Mouse (Mus musculus) midbrain, embryonic 11.5 days (tissue): ENCODE results near the gene Fbxl2. TPM values are rescaled to one million over a fixed set of nuclear protein-coding genes. Genes with fewer than 3 reads are reported as not detected.

ENCODE experiments used
- ATAC-seq: fragments of 200-750 bp; cut with Nextera tagmentation; 2 replicates; pipeline ENCODE4 v1.8.0; 2017; ENCODE audit warnings: moderate TSS enrichment, moderate library complexity; ENCODE audit not compliant: low FRiP score
- DNase-seq: peaks from one replicate; pipeline ENCODE4 v3.0.0; 2015; ENCODE audit warnings: low spot score; ENCODE audit errors: missing footprints
- H3K27ac ChIP-seq: fragments of 300-500 bp; sonication (generic); 2 replicates; pipeline ENCODE4 v1.5.1; 2014; ENCODE audit warnings: low read depth, low read length
- H3K27me3 ChIP-seq: fragments of 300-500 bp; sonication (generic); 2 replicates; pipeline ENCODE4 v1.6.1; 2014; ENCODE audit warnings: mild to moderate bottlenecking, low read length, moderate library complexity, mixed read lengths; ENCODE audit not compliant: control insufficient read depth, insufficient read depth
- H3K36me3 ChIP-seq: fragments of 300-500 bp; sonication (generic); 2 replicates; pipeline ENCODE4 v1.6.1; 2014; ENCODE audit warnings: mild to moderate bottlenecking, low read length, moderate library complexity, mixed read lengths; ENCODE audit not compliant: control insufficient read depth, insufficient read depth
- H3K4me1 ChIP-seq: fragments of 300-500 bp; sonication (generic); 2 replicates; pipeline ENCODE4 v1.6.1; 2014; ENCODE audit warnings: low read length; ENCODE audit not compliant: control insufficient read depth, insufficient read depth
- H3K4me2 ChIP-seq: fragments of 300-500 bp; sonication (generic); 2 replicates; pipeline ENCODE4 v1.6.1; 2014; ENCODE audit warnings: mild to moderate bottlenecking, moderate library complexity
- H3K4me3 ChIP-seq: fragments of 300-500 bp; sonication (generic); 2 replicates; pipeline ENCODE4 v1.5.1; 2014; ENCODE audit warnings: low read depth, low read length
- H3K9ac ChIP-seq: fragments of 300-500 bp; sonication (generic); 2 replicates; pipeline ENCODE4 v1.6.1; 2014; ENCODE audit warnings: low read length
- H3K9me3 ChIP-seq: fragments of 300-500 bp; sonication (generic); 2 replicates; pipeline ENCODE4 v1.6.1; 2016; ENCODE audit warnings: low read length; ENCODE audit not compliant: control insufficient read depth
- WGBS: fragments of 180-500 bp; shearing (Covaris S2); extraction: QIAGEN DNeasy Blood & Tissue Kit; methylation state at CpG from one replicate; pipeline ENCODE4 v1.1.7; 2014; 5-methylcytosine and 5-hydroxymethylcytosine counted together
- polyA plus RNA-seq: library from polyadenylated mRNA; unstranded; fragments of >200 nt; fragmentation: Nextera tagmentation; extraction: Ambion mirVana; gene quantifications from 2 replicates; pipeline ENCODE4 v1.2.1, GENCODE M21; 2014

The Fbxl2 gene
- polyA plus RNA-seq, 1 experiment from 2014 or later = 7.9 TPM

- Histone ChIP-seq H3K27ac (no peak overlapping the region), H3K4me3 (no peak overlapping the region), H3K36me3 (peaks cover 16% of the 10 kb centered on the region), H3K27me3 (no peaks in the 10 kb centered on the region), H3K9me3 (no peaks in the 10 kb centered on the region), H3K9ac (no peak overlapping the region), H3K4me2 (no peak overlapping the region), H3K4me1 (no peaks in the 10 kb centered on the region)
- DNase-seq (no peak), ATAC-seq (no peak)
- 95% methylated on average over 14 of the region's 14 CpGs for WGBS
Measured at GRCm38 (mm10) chr9:113970041-113970440, 76.0 kb downstream of the Fbxl2 start.

GRCm38 (mm10) chr9:113969399-113969798, 76.6 kb downstream of the Fbxl2 start:
- Histone ChIP-seq H3K27me3 (no peaks in the 10 kb centered on the region), H3K27ac (no peak overlapping the region), H3K36me3 (peaks cover 19% of the 10 kb centered on the region), H3K4me3 (no peak overlapping the region), H3K9me3 (no peaks in the 10 kb centered on the region), H3K4me1 (no peaks in the 10 kb centered on the region), H3K4me2 (no peak overlapping the region), H3K9ac (no peak overlapping the region)
- DNase-seq (no peak), ATAC-seq (no peak)
- WGBS = 95% methylated on average over 8 of the region's 8 CpGs

- Histone ChIP-seq H3K36me3 (peaks cover 20% of the 10 kb centered on the region), H3K4me2 (no peak overlapping the region), H3K27ac (no peak overlapping the region), H3K4me1 (no peaks in the 10 kb centered on the region), H3K9me3 (no peaks in the 10 kb centered on the region), H3K9ac (no peak overlapping the region), H3K4me3 (no peak overlapping the region), H3K27me3 (no peaks in the 10 kb centered on the region)
- no peak for ATAC-seq
- DNase-seq = no peak
- 96% methylated on average over 7 of the region's 7 CpGs for WGBS
Measured at GRCm38 (mm10) chr9:113968967-113969366, 77.0 kb downstream of the Fbxl2 start.

- Histone ChIP-seq H3K36me3 (peaks cover 23% of the 10 kb centered on the region), H3K4me2 (no peak overlapping the region), H3K4me1 (no peaks in the 10 kb centered on the region), H3K9me3 (no peaks in the 10 kb centered on the region), H3K4me3 (no peak overlapping the region), H3K27me3 (no peaks in the 10 kb centered on the region), H3K27ac (no peak overlapping the region), H3K9ac (no peak overlapping the region)
- 94% methylated on average over 4 of the region's 4 CpGs for WGBS
- DNase-seq (no peak), ATAC-seq (no peak)
Measured at GRCm38 (mm10) chr9:113966838-113967237, 79.2 kb downstream of the Fbxl2 start.

- Histone ChIP-seq H3K9me3 (no peaks in the 10 kb centered on the region), H3K9ac (no peak overlapping the region), H3K36me3 (peaks cover 22% of the 10 kb centered on the region), H3K27me3 (no peaks in the 10 kb centered on the region), H3K4me1 (no peaks in the 10 kb centered on the region), H3K4me2 (no peak overlapping the region), H3K27ac (no peak overlapping the region), H3K4me3 (no peak overlapping the region)
- ATAC-seq (no peak), DNase-seq (no peak)
- 96% methylated on average over 8 of the region's 8 CpGs for WGBS
Measured at GRCm38 (mm10) chr9:113964415-113964814, 81.6 kb downstream of the Fbxl2 start.

- Histone ChIP-seq H3K27ac (no peak overlapping the region), H3K4me3 (no peak overlapping the region), H3K36me3 (peaks cover 20% of the 10 kb centered on the region), H3K27me3 (no peaks in the 10 kb centered on the region), H3K4me1 (no peaks in the 10 kb centered on the region), H3K9ac (no peak overlapping the region), H3K9me3 (no peaks in the 10 kb centered on the region), H3K4me2 (no peak overlapping the region)
- ATAC-seq = no peak
- DNase-seq = no peak
Measured at GRCm38 (mm10) chr9:113963718-113964117, 82.3 kb downstream of the Fbxl2 start.

GRCm38 (mm10) chr9:113957777-113958176, 88.2 kb downstream of the Fbxl2 start:
- no peak overlapping the region for H3K9ac ChIP-seq
- H3K4me3 ChIP-seq = no peak overlapping the region
- no peaks in the 10 kb centered on the region for H3K9me3 ChIP-seq
- H3K4me1 ChIP-seq = no peaks in the 10 kb centered on the region
- H3K27me3 ChIP-seq = no peaks in the 10 kb centered on the region
- DNase-seq = no peak
- 95% methylated on average over 4 of the region's 4 CpGs for WGBS
- no peak overlapping the region for H3K4me2 ChIP-seq
- peaks cover 7% of the 10 kb centered on the region; the same call in 1 of the 2 replicates for H3K36me3 ChIP-seq
- H3K27ac ChIP-seq = no peak overlapping the region
- no peak for ATAC-seq

GRCm38 (mm10) chr9:113947216-113947615, 98.8 kb downstream of the Fbxl2 start:
- no peak overlapping the region for H3K4me2 ChIP-seq
- H3K27ac ChIP-seq = no peak overlapping the region
- WGBS = 85% methylated on average over 1 of the region's 1 CpGs
- H3K27me3 ChIP-seq = no peaks in the 10 kb centered on the region
- no peaks in the 10 kb centered on the region for H3K4me1 ChIP-seq
- no peak overlapping the region for H3K4me3 ChIP-seq
- no peak overlapping the region for H3K9ac ChIP-seq
- H3K9me3 ChIP-seq = no peaks in the 10 kb centered on the region
- peaks cover 7% of the 10 kb centered on the region for H3K36me3 ChIP-seq
- DNase-seq (no peak), ATAC-seq (no peak)

GRCm38 (mm10) chr9:113943372-113943771, 102.6 kb downstream of the Fbxl2 start:
- H3K27me3 ChIP-seq = no peaks in the 10 kb centered on the region
- peaks cover 7% of the 10 kb centered on the region for H3K36me3 ChIP-seq
- H3K9me3 ChIP-seq = no peaks in the 10 kb centered on the region
- DNase-seq (no peak), ATAC-seq (no peak)
- no peak overlapping the region for H3K4me3 ChIP-seq
- no peak overlapping the region for H3K27ac ChIP-seq
- WGBS = 97% methylated on average over 1 of the region's 1 CpGs
- H3K4me2 ChIP-seq = no peak overlapping the region
- H3K4me1 ChIP-seq = no peaks in the 10 kb centered on the region
- H3K9ac ChIP-seq = no peak overlapping the region
